Mouse (Mus musculus): ENCODE data around the gene Gpa33. TPM values are rescaled to one million over a fixed set of nuclear protein-coding genes. Genes with fewer than 3 reads are reported as not detected.

Gene Gpa33
- polyA plus RNA-seq, 1 experiment, result 0.29 TPM

DNA sequence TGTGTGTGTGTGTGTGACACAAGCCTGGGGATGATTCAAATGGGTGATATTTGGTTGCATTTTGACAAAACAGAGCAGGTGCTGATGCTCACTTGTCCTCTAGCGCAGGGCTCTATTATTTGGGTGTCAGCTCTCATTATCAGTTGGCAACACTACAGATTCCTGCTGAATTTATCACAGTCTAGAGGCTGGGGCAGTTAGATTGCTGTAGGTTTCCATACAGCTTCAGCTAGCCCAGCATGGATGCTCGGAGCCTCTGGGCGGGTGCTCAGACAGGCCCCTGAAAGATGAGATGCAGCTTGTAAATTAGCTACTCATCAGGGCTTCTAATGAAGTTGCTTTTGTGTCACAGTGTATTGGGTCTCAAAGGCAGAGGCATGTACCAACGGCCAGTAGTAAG lies 37.4 kb downstream of the Gpa33 start:
- TF ChIP-seq USF1 (IDR thresholded peaks at IDR 0.05; ENCODE audit: low read depth) (no peak), POLR2A (IDR thresholded peaks at IDR 0.05; ENCODE audit: insufficient read length, low read depth) (no peak), E2F4 (IDR thresholded peaks at IDR 0.05; ENCODE audit: insufficient read depth) (no peak), MYOG (IDR thresholded peaks at IDR 0.05; ENCODE audit: control insufficient read depth in 1 of 3, insufficient read depth in 1 of 3, insufficient read length in 2 of 3, low read depth in 2 of 3) (no peak), CEBPB (IDR thresholded peaks at IDR 0.05; ENCODE audit: insufficient read depth, poor library complexity, severe bottlenecking) (no peak), MYOD1 (IDR thresholded peaks at IDR 0.05; ENCODE audit: control insufficient read depth in 1 of 3, insufficient read length in 2 of 3, low read depth in 2 of 3) (no peak), TCF3 (IDR thresholded peaks at IDR 0.05; ENCODE audit: insufficient read length, low read depth) (no peak), POLR2AphosphoS2 (IDR thresholded peaks at IDR 0.05; ENCODE audit: insufficient read length, low read depth) (no peak), MAX (IDR thresholded peaks at IDR 0.05; ENCODE audit: low read depth) (no peak), SRF (IDR thresholded peaks at IDR 0.05; ENCODE audit: control insufficient read depth, insufficient read length, low read depth) (no peak)
- Histone ChIP-seq H3K36me3 (ENCODE audit: control insufficient read depth, insufficient read depth) (no peaks in the 10 kb centered on the region), H3K4me2 (ENCODE audit: low read depth) (no peak overlapping the region), H3K27me3 (ENCODE audit: control insufficient read depth, insufficient read depth, insufficient read length) (peaks cover 17% of the 10 kb centered on the region), H3K79me2 (ENCODE audit: control insufficient read depth, insufficient read depth) (no peaks in the 10 kb centered on the region), H3K4me3 (no peak overlapping the region), H3ac (ENCODE audit: control insufficient read depth, insufficient read length) (no peak overlapping the region)

DNA sequence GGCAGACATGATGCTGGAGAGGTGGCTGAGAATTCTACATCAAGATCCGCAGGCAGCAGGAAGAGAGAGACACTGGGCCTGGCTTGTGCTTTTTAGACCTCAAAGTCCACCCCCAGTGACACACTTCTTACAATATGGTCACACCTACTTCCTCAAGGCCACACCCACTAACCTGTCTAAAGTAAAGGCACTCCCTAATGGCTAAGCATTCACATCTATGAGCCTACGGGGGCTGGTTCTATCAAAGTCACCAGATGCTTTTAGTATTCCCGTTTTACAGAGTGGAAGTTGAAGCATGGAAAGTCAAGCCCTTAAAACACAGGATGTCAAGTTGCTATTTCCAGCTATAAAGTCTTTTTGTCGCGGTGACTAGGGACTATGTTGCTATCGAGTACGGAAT lies 38.0 kb downstream of the Gpa33 start:
- Histone ChIP-seq H3K27me3 (ENCODE audit: control insufficient read depth, insufficient read depth, insufficient read length) (peaks cover 17% of the 10 kb centered on the region), H3K4me3 (no peak overlapping the region), H3K4me2 (ENCODE audit: low read depth) (no peak overlapping the region), H3K36me3 (ENCODE audit: control insufficient read depth, insufficient read depth) (no peaks in the 10 kb centered on the region), H3K79me2 (ENCODE audit: control insufficient read depth, insufficient read depth) (no peaks in the 10 kb centered on the region), H3ac (ENCODE audit: control insufficient read depth, insufficient read length) (no peak overlapping the region)
- TF ChIP-seq REST (IDR thresholded peaks at IDR 0.05; ENCODE audit: insufficient read depth, insufficient read length) (no peak), CEBPB (IDR thresholded peaks at IDR 0.05; ENCODE audit: insufficient read depth, poor library complexity, severe bottlenecking) (no peak), MYOG (IDR thresholded peaks at IDR 0.05; ENCODE audit: control insufficient read depth in 1 of 3, insufficient read depth in 1 of 3, insufficient read length in 2 of 3, low read depth in 2 of 3) (no peak), TCF3 (IDR thresholded peaks at IDR 0.05; ENCODE audit: insufficient read length, low read depth) (no peak), MAX (IDR thresholded peaks at IDR 0.05; ENCODE audit: low read depth) (no peak), MYOD1 (IDR thresholded peaks at IDR 0.05; ENCODE audit: control insufficient read depth in 1 of 3, insufficient read length in 2 of 3, low read depth in 2 of 3) (no peak), USF1 (IDR thresholded peaks at IDR 0.05; ENCODE audit: low read depth) (no peak), POLR2A (IDR thresholded peaks at IDR 0.05; ENCODE audit: insufficient read length, low read depth) (no peak), POLR2AphosphoS2 (IDR thresholded peaks at IDR 0.05; ENCODE audit: insufficient read length, low read depth) (no peak), TCF12 (IDR thresholded peaks at IDR 0.05; ENCODE audit: insufficient read depth, poor library complexity, severe bottlenecking) (no peak), E2F4 (IDR thresholded peaks at IDR 0.05; ENCODE audit: insufficient read depth) (no peak)

DNA sequence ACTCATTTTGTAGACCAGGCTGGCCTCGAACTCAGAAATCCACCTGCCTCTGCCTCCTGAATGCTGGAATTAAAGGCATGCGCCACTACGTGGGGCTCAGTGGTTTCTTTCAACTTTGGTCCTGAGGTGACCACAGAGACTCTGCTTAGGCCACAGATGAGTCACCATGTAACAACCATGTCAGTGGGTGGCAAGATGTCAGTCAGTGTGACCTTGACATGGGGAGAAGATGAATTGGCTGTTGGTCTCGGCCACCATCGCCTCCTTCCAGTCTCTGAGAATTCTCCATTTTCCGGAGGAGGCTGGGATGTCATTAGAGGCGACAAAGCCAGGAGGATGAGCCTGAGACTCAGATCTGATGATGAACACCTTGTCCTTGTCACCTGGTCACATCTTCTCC lies 39.7 kb downstream of the Gpa33 start:
- Histone ChIP-seq H3K27me3 (ENCODE audit: control insufficient read depth, insufficient read depth, insufficient read length) (peaks cover 15% of the 10 kb centered on the region), H3K79me2 (ENCODE audit: control insufficient read depth, insufficient read depth) (no peaks in the 10 kb centered on the region), H3K4me3 (no peak overlapping the region), H3K36me3 (ENCODE audit: control insufficient read depth, insufficient read depth) (no peaks in the 10 kb centered on the region), H3K4me2 (ENCODE audit: low read depth) (no peak overlapping the region), H3ac (ENCODE audit: control insufficient read depth, insufficient read length) (no peak overlapping the region)
- no peak for TF ChIP-seq MYOG (IDR thresholded peaks at IDR 0.05; ENCODE audit: control insufficient read depth in 1 of 3, insufficient read depth in 1 of 3, insufficient read length in 2 of 3, low read depth in 2 of 3)

DNA sequence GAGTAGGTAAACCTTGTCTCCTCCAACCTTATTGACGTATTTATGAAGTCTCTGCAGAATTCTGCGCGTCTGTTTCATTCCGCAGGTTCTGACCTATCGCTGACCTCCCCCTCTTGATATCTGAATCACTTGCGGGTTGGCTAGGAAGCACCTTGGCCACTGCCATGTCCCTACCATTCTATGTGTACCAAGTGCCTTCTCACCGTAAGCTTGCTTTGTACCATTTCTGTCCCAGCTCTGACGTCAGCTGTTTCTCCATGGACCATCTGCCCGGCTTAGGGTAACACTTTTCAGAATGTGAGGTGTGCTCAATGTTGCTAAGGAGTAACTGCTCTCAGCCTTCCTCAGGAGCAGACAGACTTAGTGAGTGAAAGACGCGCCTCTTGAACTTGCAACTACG lies 40.8 kb downstream of the Gpa33 start:
- TF ChIP-seq USF1 (IDR thresholded peaks at IDR 0.05; ENCODE audit: low read depth), result no peak
- TF ChIP-seq MYOD1 (IDR thresholded peaks at IDR 0.05; ENCODE audit: control insufficient read depth in 1 of 3, insufficient read length in 2 of 3, low read depth in 2 of 3), result no peak
- H3K36me3 ChIP-seq (ENCODE audit: control insufficient read depth, insufficient read depth), result no peaks in the 10 kb centered on the region
- no peaks in the 10 kb centered on the region for H3K79me2 ChIP-seq (ENCODE audit: control insufficient read depth, insufficient read depth)
- no peak overlapping the region for H3ac ChIP-seq (ENCODE audit: control insufficient read depth, insufficient read length)
- no peak overlapping the region for H3K4me3 ChIP-seq
- peaks cover 9% of the 10 kb centered on the region for H3K27me3 ChIP-seq (ENCODE audit: control insufficient read depth, insufficient read depth, insufficient read length)
- H3K4me2 ChIP-seq (ENCODE audit: low read depth), result no peak overlapping the region

DNA sequence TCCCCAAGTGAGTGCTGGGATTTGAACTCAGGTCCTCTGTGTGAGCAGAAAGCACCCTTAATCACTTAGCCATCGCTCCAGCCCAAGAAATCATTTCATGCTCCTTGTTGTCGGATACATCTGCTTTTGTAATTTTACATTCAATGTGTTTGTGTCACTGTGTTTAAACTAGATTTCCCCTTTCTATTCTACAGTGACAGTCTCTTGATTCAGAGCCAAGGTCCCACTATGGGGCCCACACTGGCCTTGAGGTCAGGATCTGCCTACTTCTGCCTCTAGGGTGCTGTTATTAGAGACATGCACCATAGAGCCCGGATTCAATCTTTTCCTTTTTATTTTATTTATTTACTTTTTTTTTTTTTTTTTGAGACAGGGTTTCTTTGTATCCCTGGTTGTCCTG lies 43.0 kb downstream of the Gpa33 start:
- Histone ChIP-seq H3K27me3 (ENCODE audit: control insufficient read depth, insufficient read depth, insufficient read length) (peaks cover 9% of the 10 kb centered on the region), H3K79me2 (ENCODE audit: control insufficient read depth, insufficient read depth) (no peaks in the 10 kb centered on the region), H3ac (ENCODE audit: control insufficient read depth, insufficient read length) (no peak overlapping the region), H3K4me2 (ENCODE audit: low read depth) (no peak overlapping the region), H3K36me3 (ENCODE audit: control insufficient read depth, insufficient read depth) (no peaks in the 10 kb centered on the region), H3K4me3 (no peak overlapping the region)
- no peak for TF ChIP-seq MYOG (IDR thresholded peaks at IDR 0.05; ENCODE audit: control insufficient read depth in 1 of 3, insufficient read depth in 1 of 3, insufficient read length in 2 of 3, low read depth in 2 of 3)
- no peak for TF ChIP-seq USF1 (IDR thresholded peaks at IDR 0.05; ENCODE audit: low read depth)
- no peak for TF ChIP-seq TCF12 (IDR thresholded peaks at IDR 0.05; ENCODE audit: insufficient read depth, poor library complexity, severe bottlenecking)
- TF ChIP-seq TCF3 (IDR thresholded peaks at IDR 0.05; ENCODE audit: insufficient read length, low read depth), result no peak
- TF ChIP-seq MYOD1 (IDR thresholded peaks at IDR 0.05; ENCODE audit: control insufficient read depth in 1 of 3, insufficient read length in 2 of 3, low read depth in 2 of 3), result no peak
- TF ChIP-seq MAX (IDR thresholded peaks at IDR 0.05; ENCODE audit: low read depth), result no peak
- TF ChIP-seq E2F4 (IDR thresholded peaks at IDR 0.05; ENCODE audit: insufficient read depth), result no peak
- TF ChIP-seq POLR2A (IDR thresholded peaks at IDR 0.05; ENCODE audit: insufficient read length, low read depth), result no peak
- TF ChIP-seq CEBPB (IDR thresholded peaks at IDR 0.05; ENCODE audit: insufficient read depth, poor library complexity, severe bottlenecking), result no peak
- no peak for TF ChIP-seq POLR2AphosphoS2 (IDR thresholded peaks at IDR 0.05; ENCODE audit: insufficient read length, low read depth)
- no peak for TF ChIP-seq SRF (IDR thresholded peaks at IDR 0.05; ENCODE audit: control insufficient read depth, insufficient read length, low read depth)
- TF ChIP-seq REST (IDR thresholded peaks at IDR 0.05; ENCODE audit: insufficient read depth, insufficient read length), result no peak

All from myocyte (in vitro differentiated cells).